Mouse (Mus musculus) mouse trophoblast stem cell (cell line): Measurements from ENCODE around the gene Stam.
"Not testable (repeated sequence)": the region's sequence is repeated elsewhere in the genome, so short reads cannot be mapped to it uniquely, and the experiment has no call there.

Experiments
- in situ Hi-C, 2 experiments: fragments of 300-500 bp; cut with MseI, MboI; formaldehyde crosslinking; loops; 2 replicates in 1 of 2; 3 replicates in 1 of 2; pipeline ENCODE4 v1.15.1; 2025

Stam gene

DNA sequence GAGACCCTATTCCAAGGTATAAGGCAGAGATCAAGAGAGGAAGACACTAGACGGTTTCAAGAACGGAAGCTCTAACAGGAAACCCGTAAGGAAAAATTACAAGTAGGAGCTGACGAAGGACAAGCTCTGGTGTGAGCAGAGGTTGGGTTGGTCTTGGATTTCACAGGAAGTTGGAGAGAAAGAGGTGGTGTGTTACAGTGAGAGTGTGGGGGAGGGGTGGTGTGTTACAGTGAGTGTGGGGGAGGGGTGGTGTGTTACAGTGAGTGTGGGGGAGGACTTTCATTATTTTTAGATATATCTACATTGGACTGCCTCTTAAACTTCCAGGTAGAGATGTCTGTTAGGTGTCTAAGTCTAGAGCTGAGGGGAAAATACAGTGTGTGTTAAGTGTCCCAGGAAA lies 116.8 kb downstream of the Stam start:
- in situ Hi-C loops, result no loop called here

DNA sequence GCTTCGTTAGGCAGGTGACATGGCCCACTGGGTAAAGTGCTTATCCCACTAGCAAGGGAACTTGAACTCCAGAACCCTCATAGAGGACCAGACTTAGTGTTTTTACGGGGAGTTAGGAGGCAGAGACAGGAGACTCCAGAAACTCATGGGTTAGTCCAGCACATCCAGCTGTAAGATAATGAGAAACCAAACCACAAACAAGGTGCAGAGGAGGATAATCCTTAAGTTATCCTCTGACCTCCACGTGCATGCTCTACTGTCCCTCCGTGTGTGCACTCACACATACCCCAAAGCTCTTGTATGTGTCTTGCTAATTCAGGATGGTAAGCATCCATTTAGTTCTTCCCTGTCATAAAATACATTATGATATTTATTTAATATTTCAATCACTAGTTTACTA lies 117.7 kb downstream of the Stam start:
- in situ Hi-C loops, result no loop called here

DNA sequence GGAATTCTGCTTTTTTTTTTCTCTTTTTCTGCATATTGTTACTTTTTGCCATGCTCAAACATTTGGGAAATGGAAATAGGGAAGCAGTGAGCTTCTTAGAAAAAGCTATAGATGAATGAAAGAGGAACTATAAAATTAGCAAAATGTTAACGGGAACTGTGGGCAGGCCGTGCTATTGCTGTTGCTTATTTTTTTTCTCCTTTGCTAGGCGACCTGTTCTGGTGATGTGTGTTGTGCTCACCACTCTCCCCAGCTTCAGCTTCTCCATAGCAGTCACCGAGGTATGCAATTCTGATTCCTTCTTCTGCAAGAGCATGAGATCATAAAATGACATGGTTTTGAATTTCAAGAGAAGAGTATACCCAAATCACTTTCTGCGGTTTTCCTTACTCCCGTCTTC lies 118.1 kb downstream of the Stam start:
- in situ Hi-C loops, result no loop called here

DNA sequence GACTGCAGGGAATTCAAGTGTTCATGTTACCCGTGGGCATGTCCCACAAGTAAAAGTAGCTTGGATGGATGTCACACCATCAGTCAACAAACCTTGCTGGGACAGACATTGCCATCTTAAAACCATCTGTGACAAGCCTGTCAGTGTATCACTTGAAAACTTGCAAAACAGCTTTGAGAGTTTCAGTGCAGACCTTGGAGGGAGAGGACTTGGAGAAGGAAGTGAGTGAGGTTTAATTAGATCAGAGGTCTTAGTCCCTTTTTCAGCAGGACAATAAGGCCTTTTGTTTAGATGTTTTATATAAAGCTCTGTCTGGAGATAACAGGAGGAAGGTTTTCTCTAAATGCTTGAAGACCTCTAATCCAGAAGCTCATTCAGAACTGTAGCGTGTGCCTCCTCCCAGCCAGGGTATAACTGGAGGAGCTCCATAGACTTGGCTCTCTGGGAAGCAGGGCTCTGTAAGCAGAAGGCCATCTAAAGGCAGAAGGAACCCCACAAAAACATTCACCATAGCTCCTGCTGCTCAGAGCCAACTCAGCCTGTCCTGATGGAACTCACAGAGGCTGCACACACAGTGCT lies 124.5 kb downstream of the Stam start:
- in situ Hi-C loops, result not testable (repeated sequence)
